Mouse (Mus musculus) testis, adult 2 months (tissue): ENCODE measurements around the gene Sncg.

ENCODE experiments used
- CTCF ChIP-seq: fragments of 200-500 bp; IDR thresholded peaks from 2 replicates; pipeline ENCODE4 v1.5.1; 2012; ENCODE audit warnings: low read depth, mild to moderate bottlenecking, inconsistent platforms, low read length, moderate library complexity; ENCODE audit not compliant: control insufficient read depth, insufficient read depth, insufficient replicate concordance
- POLR2A ChIP-seq: fragments of 200-500 bp; IDR thresholded peaks from 2 replicates; pipeline ENCODE4 v1.6.1; 2012; ENCODE audit warnings: low read depth, mild to moderate bottlenecking, inconsistent platforms, low read length, moderate library complexity; ENCODE audit not compliant: control insufficient read depth

DNA sequence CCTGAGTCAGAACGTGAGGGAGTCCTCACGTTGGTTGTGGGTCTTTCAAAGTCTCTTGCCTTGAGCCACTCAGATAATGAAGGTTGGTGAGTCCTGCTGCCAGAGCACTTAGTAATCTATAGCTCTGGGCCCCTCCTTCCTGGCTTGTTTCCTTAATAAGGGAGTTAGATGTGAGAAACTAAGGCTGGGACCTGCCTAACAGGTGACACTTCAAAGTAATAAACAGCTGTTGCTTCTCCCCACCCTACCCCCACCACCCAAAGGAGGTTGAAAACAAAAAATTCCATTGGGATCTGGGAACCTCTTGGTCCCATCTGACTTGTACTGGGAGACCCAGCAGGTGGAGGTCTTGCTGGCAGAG is 9.5 kb downstream of the Sncg start:
- TF ChIP-seq POLR2A: no peak
- TF ChIP-seq CTCF: no peak
